Mouse (Mus musculus) limb, embryonic 14.5 days (tissue): ENCODE measurements around the gene Sdhc. TPM values are rescaled to one million over a fixed set of nuclear protein-coding genes. Genes with fewer than 3 reads are reported as not detected.

ENCODE experiments used
- ATAC-seq: fragments of 200-750 bp; cut with Nextera tagmentation; 2 replicates; pipeline ENCODE4 v1.8.0; 2017; ENCODE audit warnings: low read depth, moderate number of reproducible peaks, moderate TSS enrichment; ENCODE audit not compliant: low FRiP score
- DNase-seq: peaks from one replicate; pipeline ENCODE4 v3.0.0-alpha.2; 2015; ENCODE audit warnings: low spot score
- H3K27ac ChIP-seq: fragments of 300-500 bp; sonication (generic); replicated peaks from 2 replicates; pipeline ENCODE4 v1.5.1; 2014; ENCODE audit warnings: low read depth, mild to moderate bottlenecking, low read length, moderate library complexity, mixed read lengths
- H3K27me3 ChIP-seq: fragments of 300-500 bp; sonication (generic); 2 replicates; pipeline ENCODE4 v1.6.1; 2014; ENCODE audit warnings: low read length, mixed read lengths; ENCODE audit not compliant: control insufficient read depth, insufficient read depth
- H3K36me3 ChIP-seq: fragments of 300-500 bp; sonication (generic); 2 replicates; pipeline ENCODE4 v1.6.1; 2014; ENCODE audit warnings: mild to moderate bottlenecking, low read length, moderate library complexity, mixed read lengths; ENCODE audit not compliant: control insufficient read depth, insufficient read depth
- H3K4me1 ChIP-seq: fragments of 300-500 bp; sonication (generic); 2 replicates; pipeline ENCODE4 v1.6.1; 2014; ENCODE audit warnings: antibody characterized with exemption, low read length, mixed read lengths; ENCODE audit not compliant: control insufficient read depth, insufficient read depth
- H3K4me2 ChIP-seq: fragments of 300-500 bp; sonication (generic); replicated peaks from 2 replicates; pipeline ENCODE4 v1.6.1; 2014; ENCODE audit warnings: low read depth, mild to moderate bottlenecking, low read length, moderate library complexity; ENCODE audit not compliant: severe bottlenecking
- H3K4me3 ChIP-seq: fragments of 300-500 bp; sonication (generic); replicated peaks from 2 replicates; pipeline ENCODE4 v1.5.1; 2014; ENCODE audit warnings: low read length
- H3K9ac ChIP-seq: fragments of 300-500 bp; sonication (generic); 2 replicates; pipeline ENCODE4 v1.6.1; 2014; ENCODE audit warnings: mild to moderate bottlenecking, low read depth, low read length, moderate library complexity; ENCODE audit not compliant: severe bottlenecking
- H3K9me3 ChIP-seq: fragments of 300-500 bp; sonication (generic); 2 replicates; pipeline ENCODE4 v1.6.1; 2016; ENCODE audit warnings: low read length; ENCODE audit not compliant: control insufficient read depth
- POLR2A ChIP-seq: fragments of 200-500 bp; IDR thresholded peaks from 2 replicates; pipeline ENCODE4 v1.8.0; 2012; ENCODE audit warnings: inconsistent platforms, mild to moderate bottlenecking, moderate library complexity, borderline replicate concordance; ENCODE audit not compliant: insufficient read depth, insufficient read length; ENCODE audit errors: extremely low read depth
- WGBS: fragments of 180-500 bp; shearing (Covaris S2); extraction: QIAGEN DNeasy Blood & Tissue Kit; methylation state at CpG from one replicate; pipeline ENCODE4 v1.1.7; 2014; 5-methylcytosine and 5-hydroxymethylcytosine counted together
- polyA plus RNA-seq, 2 experiments: library from polyadenylated mRNA; depleted of rRNA in 1 of 2; stranded (reverse) in 1 of 2; unstranded in 1 of 2; fragments of >200 nt; fragmentation: Nextera tagmentation in 1 of 2; extraction: Ambion mirVana in 1 of 2; gene quantifications; 2 replicates each; pipeline versions ENCODE4 v1.2.1 to v1.2.3; 2012 to 2014

Gene Sdhc
- 246 and 314 TPM in 2 replicates for polyA plus RNA-seq (2012; rRNA removed)
- polyA plus RNA-seq (2014; fragmentation: Nextera tagmentation; extraction: Ambion mirVana): 273 and 281 TPM in 2 replicates

DNA sequence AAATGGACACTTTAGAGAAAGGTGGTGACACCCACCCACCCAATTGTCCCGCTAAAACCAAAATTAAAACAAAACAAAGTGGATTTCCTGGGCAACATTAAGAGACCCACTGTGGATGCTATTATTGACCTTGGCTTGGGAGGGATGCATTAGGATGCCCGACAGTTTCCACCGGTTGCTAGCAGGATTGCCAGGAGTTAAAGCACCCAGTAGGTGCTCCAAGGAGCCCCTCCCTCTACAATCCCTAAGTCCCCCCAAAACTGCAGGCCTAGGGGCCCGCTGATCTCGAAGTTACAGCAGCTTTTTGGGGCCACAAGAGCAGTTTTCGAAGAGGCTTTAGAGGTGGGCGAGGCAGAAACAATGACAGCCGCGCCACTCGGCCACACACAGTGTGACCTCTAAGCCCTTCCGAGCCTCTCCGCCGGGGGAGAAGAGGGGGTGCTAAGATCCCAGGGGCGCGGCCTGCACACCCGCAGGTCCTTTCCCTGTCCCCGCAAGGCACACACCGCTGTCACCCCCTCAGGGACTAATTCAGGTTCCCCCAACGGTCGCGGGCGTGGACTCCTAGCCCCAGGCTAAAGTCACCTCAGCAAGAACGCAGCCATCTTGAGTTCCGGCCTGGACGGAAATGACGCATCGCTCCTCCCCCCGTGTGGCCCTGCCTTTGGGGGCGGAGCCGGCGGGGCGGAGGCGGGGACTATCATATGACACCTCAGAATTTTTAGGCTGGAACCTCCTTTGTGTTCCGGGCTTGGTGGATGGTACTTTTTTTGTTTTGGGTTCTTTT is at the start of gene Sdhc, which contains the start of gene Mpz:
Gene Sdhc (minus strand): TSS at position 630 of the 787 bp plus-strand sequence.
Gene Mpz (plus strand): TSS at position 738 of the 787 bp plus-strand sequence.
- DNase-seq: peak; percentile 94
- peak; percentile 98 for ATAC-seq
- Histone ChIP-seq H3K27ac (peak within 1 kb of the TSS; percentile 78), H3K27me3 (no peaks in the 10 kb centered on the region), H3K36me3 (peaks cover 9% of the 10 kb centered on the region; the same call in 1 of the 2 replicates), H3K9me3 (no peaks in the 10 kb centered on the region), H3K4me2 (peak within 1 kb of the TSS; percentile 82), H3K4me3 (peak within 1 kb of the TSS; percentile 97), H3K9ac (peak within 1 kb of the TSS; percentile 88), H3K4me1 (peaks cover 13% of the 10 kb centered on the region)
- WGBS: under 1% methylated on average over 32 of the region's 34 CpGs
- 0 out of 2 replicates have a peak, but pooled peaks have one; percentile 55 for TF ChIP-seq POLR2A

DNA sequence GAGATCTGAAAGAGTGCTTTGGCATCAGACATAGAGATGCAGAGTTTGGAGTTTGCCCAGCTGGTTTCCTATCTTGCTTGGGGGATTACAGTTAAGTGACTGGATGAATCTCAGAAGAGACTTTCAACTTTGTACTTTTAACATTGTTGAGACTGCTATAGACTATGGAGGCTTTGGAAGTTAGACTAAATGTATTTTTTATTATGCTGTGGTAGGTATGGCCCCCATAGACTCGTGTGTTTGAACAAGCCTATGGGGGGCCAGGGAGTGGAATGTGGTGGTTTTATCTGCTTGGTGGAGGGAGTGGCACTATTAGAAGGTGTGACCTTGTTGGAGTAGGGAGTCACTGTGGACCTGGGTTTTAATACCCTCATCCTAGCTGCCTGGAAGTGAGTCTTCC is 49.1 kb upstream of the Sdhc start:
- Histone ChIP-seq H3K4me1 (peaks cover 8% of the 10 kb centered on the region), H3K36me3 (no peaks in the 10 kb centered on the region), H3K27me3 (peaks cover 25% of the 10 kb centered on the region), H3K9ac (no peak overlapping the region), H3K27ac (no peak overlapping the region), H3K9me3 (no peaks in the 10 kb centered on the region), H3K4me2 (no peak overlapping the region), H3K4me3 (no peak overlapping the region)
- DNase-seq: no peak
- TF ChIP-seq POLR2A: no peak
- no peak for ATAC-seq
- WGBS: 42% methylated on average over 1 of the region's 1 CpGs

- Histone ChIP-seq H3K36me3 (no peaks in the 10 kb centered on the region), H3K27me3 (peaks cover 53% of the 10 kb centered on the region), H3K9me3 (no peaks in the 10 kb centered on the region), H3K4me3 (peak within 1 kb of the TSS; percentile 49), H3K4me1 (peaks cover 20% of the 10 kb centered on the region), H3K9ac (peak within 1 kb of the TSS; percentile 50), H3K4me2 (peak within 1 kb of the TSS; percentile 95), H3K27ac (no peak within 1 kb of the TSS)
- ATAC-seq (peak; percentile 63), DNase-seq (no peak)
- WGBS: under 1% methylated on average over 27 of the region's 33 CpGs
- TF ChIP-seq POLR2A: no peak
These were observed 45.5 kb upstream of the Sdhc start, which contains the start of gene Pcp4l1 for GRCm38 (mm10) chr1:171195887-171196397. Gene Pcp4l1 (minus strand): TSS chr1:171196268.

- peaks cover 53% of the 10 kb centered on the region for H3K27me3 ChIP-seq
These were observed 44.8 kb upstream of the Sdhc start for GRCm38 (mm10) chr1:171195046-171195822.

More at GRCm38 (mm10) chr1:171195046-171195822, 44.8 kb upstream of the Sdhc start:
- Histone ChIP-seq H3K36me3 (no peaks in the 10 kb centered on the region), H3K9me3 (no peaks in the 10 kb centered on the region), H3K4me1 (peaks cover 20% of the 10 kb centered on the region), H3K4me3 (peak overlapping the region; percentile 49), H3K4me2 (peak overlapping the region; percentile 95), H3K9ac (peak overlapping the region; percentile 50; the same call in 1 of the 2 replicates), H3K27ac (no peak overlapping the region)
- no peak for ATAC-seq
- TF ChIP-seq POLR2A: no peak
- no peak for DNase-seq
- 5% methylated on average over 20 of the region's 20 CpGs for WGBS
